Mouse (Mus musculus) hindbrain, embryonic 15.5 days (tissue): ENCODE measurements at regions not wholly inside any gene's neighbourhood (a gene's known extent, or its start where the extent isn't known, plus 50 kb on each side); places are given as distances from the start of the nearest gene placed in this dataset.

Experiments used
- ATAC-seq: fragments of 200-750 bp; cut with Nextera tagmentation; 2 replicates; pipeline ENCODE4 v1.8.0; 2017; ENCODE audit warnings: low read depth, moderate number of reproducible peaks, moderate TSS enrichment; ENCODE audit not compliant: low FRiP score
- H3K27ac ChIP-seq: fragments of 300-500 bp; sonication (generic); replicated peaks from 2 replicates; pipeline ENCODE4 v1.5.1; 2015; ENCODE audit warnings: mild to moderate bottlenecking, inconsistent platforms
- H3K27me3 ChIP-seq: fragments of 300-500 bp; sonication (generic); 2 replicates; pipeline ENCODE4 v1.6.1; 2015; ENCODE audit warnings: control low read depth, inconsistent platforms
- H3K36me3 ChIP-seq: fragments of 300-500 bp; sonication (generic); 2 replicates; pipeline ENCODE4 v1.6.1; 2015; ENCODE audit warnings: control low read depth, inconsistent platforms
- H3K4me1 ChIP-seq: fragments of 300-500 bp; sonication (generic); replicated peaks from 2 replicates; pipeline ENCODE4 v1.6.1; 2015; ENCODE audit warnings: control low read depth, inconsistent platforms
- H3K4me2 ChIP-seq: fragments of 300-500 bp; sonication (generic); 2 replicates; pipeline ENCODE4 v1.6.1; 2015; ENCODE audit warnings: moderate library complexity, mild to moderate bottlenecking, inconsistent platforms
- H3K4me3 ChIP-seq: fragments of 300-500 bp; sonication (generic); 2 replicates; pipeline ENCODE4 v1.5.1; 2015; ENCODE audit warnings: mild to moderate bottlenecking, inconsistent platforms
- H3K9ac ChIP-seq: fragments of 300-500 bp; sonication (generic); 2 replicates; pipeline ENCODE4 v1.6.1; 2015; ENCODE audit warnings: inconsistent platforms
- H3K9me3 ChIP-seq: fragments of 300-500 bp; sonication (generic); 2 replicates; pipeline ENCODE4 v1.6.1; 2016; ENCODE audit warnings: control low read depth, inconsistent platforms
- WGBS: fragments of 180-500 bp; shearing (Covaris S2); methylation state at CpG from one replicate; pipeline ENCODE4 v1.1.7; 2015; 5-methylcytosine and 5-hydroxymethylcytosine counted together

DNA sequence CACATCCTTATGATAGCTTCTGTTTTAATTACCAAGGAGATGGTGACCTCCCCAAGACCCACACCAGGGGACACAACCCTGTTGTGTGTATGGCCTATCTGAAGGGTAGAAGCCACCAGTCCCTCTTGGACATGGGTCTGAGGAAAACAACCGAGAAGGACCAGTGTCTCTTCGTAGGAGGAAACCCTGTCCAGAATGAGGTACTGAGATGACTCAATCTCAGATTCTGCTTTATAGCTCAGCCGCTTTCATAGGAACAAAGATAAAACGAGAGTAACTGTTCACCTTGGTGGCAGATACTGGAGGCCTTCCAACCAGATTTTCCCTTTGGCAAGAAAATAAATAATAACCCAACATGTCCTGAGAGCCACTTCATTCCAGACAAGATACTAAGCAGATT, 100.7 kb downstream of the Lmo4 start:
- ATAC-seq: no peak
- Histone ChIP-seq H3K4me2 (no peak overlapping the region), H3K27me3 (no peaks in the 10 kb centered on the region), H3K9me3 (no peaks in the 10 kb centered on the region), H3K4me3 (no peak overlapping the region), H3K36me3 (no peaks in the 10 kb centered on the region), H3K27ac (no peak overlapping the region), H3K4me1 (peaks cover 12% of the 10 kb centered on the region), H3K9ac (no peak overlapping the region)
- 89% methylated on average over 4 of the region's 4 CpGs for WGBS

DNA sequence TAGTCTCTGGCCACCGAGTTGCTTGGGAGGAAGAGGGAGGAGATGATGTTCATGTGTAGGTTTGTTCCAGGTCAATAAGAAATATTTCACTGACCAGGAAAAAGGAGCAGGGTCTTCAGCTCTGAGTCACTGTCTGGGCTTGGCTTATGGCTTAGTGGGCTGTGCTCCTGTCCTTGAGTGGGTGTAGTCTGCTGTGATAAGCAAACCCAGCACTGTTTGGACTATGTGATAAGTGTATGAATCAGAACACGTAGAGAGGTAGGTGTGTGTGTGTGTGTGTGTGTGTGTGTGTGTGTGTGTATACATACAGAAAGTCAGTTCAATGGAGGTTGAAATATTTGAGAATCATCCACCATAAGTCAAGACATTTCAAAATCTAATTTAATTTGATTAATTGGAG, 105.6 kb downstream of the Lmo4 start:
- Histone ChIP-seq H3K27me3 (no peaks in the 10 kb centered on the region), H3K27ac (no peak overlapping the region), H3K9me3 (no peaks in the 10 kb centered on the region), H3K4me3 (no peak overlapping the region), H3K9ac (no peak overlapping the region), H3K36me3 (no peaks in the 10 kb centered on the region), H3K4me2 (no peak overlapping the region), H3K4me1 (no peaks in the 10 kb centered on the region)
- ATAC-seq: no peak
- WGBS: 92% methylated on average over 2 of the region's 2 CpGs

DNA sequence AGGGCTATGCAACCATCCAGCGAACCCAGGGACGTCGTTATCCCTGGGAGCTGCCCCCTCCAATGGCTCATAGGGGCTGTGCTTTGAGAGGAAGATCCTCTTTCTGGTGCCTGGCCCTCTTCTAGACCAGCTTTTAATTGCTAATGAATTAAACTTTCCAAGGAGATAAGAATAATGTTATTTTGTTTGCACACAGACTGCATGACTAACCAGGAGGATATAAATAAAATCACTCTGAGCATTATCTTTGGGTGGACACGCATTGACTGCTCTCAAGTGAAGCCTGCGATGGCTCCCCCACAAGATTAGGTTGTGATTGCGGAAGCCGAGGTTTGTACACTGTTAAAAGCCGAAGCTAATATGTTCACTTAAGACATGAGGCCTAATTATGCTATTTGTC, 106.3 kb downstream of the Lmo4 start:
- WGBS: 65% methylated on average over 8 of the region's 8 CpGs
- no peaks in the 10 kb centered on the region for H3K36me3 ChIP-seq

DNA sequence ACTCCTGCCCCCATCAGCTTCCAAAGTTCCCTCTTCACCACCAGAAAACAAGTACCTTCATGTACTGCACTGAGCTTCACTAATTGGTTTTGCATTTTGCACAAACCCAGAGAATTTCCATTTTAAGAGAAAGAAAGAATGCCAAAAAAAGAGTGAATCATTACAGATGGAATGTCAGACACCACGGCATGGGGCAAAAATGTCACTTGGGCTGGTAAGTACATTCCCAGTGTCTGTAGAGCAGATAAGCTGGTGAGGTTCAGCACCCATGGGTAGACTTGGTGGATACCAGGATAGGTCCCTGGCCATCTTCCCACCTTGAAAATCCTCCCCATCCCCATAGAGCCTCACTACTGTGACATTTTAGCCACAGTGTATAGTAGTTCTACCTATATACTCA, 113.8 kb downstream of the Lmo4 start:
- 91% methylated on average over 1 of the region's 1 CpGs for WGBS
- H3K27me3 ChIP-seq: no peaks in the 10 kb centered on the region
- H3K4me1 ChIP-seq: no peaks in the 10 kb centered on the region
- H3K4me3 ChIP-seq: no peak overlapping the region
- no peak overlapping the region for H3K27ac ChIP-seq
- no peaks in the 10 kb centered on the region for H3K36me3 ChIP-seq
- no peak for ATAC-seq
- no peak overlapping the region for H3K4me2 ChIP-seq
- H3K9me3 ChIP-seq: no peaks in the 10 kb centered on the region
- no peak overlapping the region for H3K9ac ChIP-seq

More for the DNA sequence above, 106.3 kb downstream of the Lmo4 start:
- Histone ChIP-seq H3K27me3 (no peaks in the 10 kb centered on the region), H3K4me2 (no peak overlapping the region), H3K4me1 (no peaks in the 10 kb centered on the region), H3K4me3 (no peak overlapping the region), H3K9me3 (no peaks in the 10 kb centered on the region), H3K9ac (no peak overlapping the region), H3K27ac (no peak overlapping the region)
- no peak for ATAC-seq

DNA sequence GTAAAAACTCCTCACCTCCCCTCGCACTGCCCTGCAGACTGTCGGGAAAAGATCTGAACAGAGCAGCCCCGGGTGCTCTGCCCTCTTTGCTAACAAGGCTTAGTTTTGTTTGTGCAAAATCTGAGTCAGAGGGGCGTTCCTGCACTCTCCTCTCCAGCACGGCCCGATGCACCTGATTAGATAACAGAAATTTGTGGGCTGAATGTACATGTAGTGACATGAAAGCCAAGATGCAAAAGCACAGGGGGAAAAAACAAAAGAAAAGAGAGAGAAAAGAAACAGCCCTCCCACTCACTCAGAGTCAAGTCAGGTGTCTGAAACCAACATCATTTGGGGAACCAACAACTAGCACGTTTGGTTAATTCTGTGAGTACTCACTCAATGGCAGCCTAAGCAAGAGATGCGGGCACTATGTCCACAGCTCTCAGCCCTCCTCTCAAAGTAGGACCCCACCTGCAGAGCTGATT, 115.2 kb downstream of the Lmo4 start:
- Histone ChIP-seq H3K4me2 (no peak overlapping the region), H3K9me3 (no peaks in the 10 kb centered on the region), H3K4me1 (no peaks in the 10 kb centered on the region), H3K9ac (no peak overlapping the region), H3K27me3 (no peaks in the 10 kb centered on the region), H3K36me3 (no peaks in the 10 kb centered on the region), H3K27ac (no peak overlapping the region), H3K4me3 (no peak overlapping the region)
- no peak for ATAC-seq
- WGBS: 66% methylated on average over 8 of the region's 8 CpGs

DNA sequence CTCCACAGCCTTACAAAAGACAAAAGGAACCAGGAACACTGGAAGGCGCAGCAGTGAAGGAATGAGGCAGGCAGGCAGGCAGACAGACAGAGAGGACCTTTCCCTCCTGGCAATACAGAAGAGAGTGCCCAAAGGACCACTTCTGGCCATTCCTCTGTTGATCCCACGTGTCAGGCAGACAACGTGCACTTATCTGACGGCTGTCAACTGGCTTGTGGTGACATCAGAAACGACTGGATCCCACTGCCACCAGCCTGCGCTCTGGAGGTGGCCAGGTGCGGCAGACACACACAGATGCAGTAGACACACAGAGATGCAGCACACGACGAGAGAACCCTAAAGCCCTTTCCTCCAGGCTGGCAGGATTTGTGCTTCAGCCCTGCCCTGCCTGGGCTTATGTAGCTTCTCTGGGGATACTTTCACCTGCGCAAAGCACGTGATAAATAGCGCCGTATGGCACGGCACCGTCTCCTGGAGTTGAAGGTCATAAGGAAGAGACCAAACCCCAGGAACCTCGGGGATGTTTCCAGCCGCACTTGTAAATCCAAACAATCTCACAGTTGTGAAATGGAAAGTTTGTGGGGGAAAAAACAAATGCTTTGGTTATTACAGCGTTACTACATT, 116.6 kb downstream of the Lmo4 start:
- Histone ChIP-seq H3K4me3 (no peak overlapping the region), H3K4me2 (no peak overlapping the region), H3K27me3 (no peaks in the 10 kb centered on the region), H3K9ac (no peak overlapping the region), H3K36me3 (no peaks in the 10 kb centered on the region), H3K4me1 (no peaks in the 10 kb centered on the region), H3K9me3 (no peaks in the 10 kb centered on the region), H3K27ac (no peak overlapping the region)
- 73% methylated on average over 18 of the region's 18 CpGs for WGBS
- no peak for ATAC-seq

DNA sequence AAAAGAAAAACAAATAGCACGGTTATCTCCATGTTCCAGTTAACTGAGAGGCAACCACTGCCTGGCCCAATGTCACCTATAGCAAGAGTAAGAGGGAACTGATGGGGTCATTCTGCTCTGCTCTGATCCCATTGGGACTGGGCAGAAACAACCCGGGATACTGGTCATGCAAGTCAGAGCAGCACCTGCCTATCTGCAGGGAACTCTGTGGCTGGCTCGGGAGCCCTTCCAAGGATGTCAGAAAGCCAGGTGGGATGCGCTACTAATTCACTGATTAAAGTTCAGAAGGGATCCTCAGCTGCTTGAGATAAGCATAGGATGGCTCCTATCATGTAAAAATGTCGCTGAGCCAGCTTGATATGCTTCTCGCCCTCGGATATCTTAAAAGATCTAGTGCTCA, 117.2 kb downstream of the Lmo4 start:
- H3K9ac ChIP-seq: no peak overlapping the region
- H3K4me2 ChIP-seq: no peak overlapping the region
- H3K9me3 ChIP-seq: no peaks in the 10 kb centered on the region
- WGBS: 80% methylated on average over 7 of the region's 7 CpGs
- no peak for ATAC-seq
- no peaks in the 10 kb centered on the region for H3K27me3 ChIP-seq
- H3K27ac ChIP-seq: no peak overlapping the region
- no peaks in the 10 kb centered on the region for H3K4me1 ChIP-seq
- H3K36me3 ChIP-seq: no peaks in the 10 kb centered on the region
- H3K4me3 ChIP-seq: no peak overlapping the region

DNA sequence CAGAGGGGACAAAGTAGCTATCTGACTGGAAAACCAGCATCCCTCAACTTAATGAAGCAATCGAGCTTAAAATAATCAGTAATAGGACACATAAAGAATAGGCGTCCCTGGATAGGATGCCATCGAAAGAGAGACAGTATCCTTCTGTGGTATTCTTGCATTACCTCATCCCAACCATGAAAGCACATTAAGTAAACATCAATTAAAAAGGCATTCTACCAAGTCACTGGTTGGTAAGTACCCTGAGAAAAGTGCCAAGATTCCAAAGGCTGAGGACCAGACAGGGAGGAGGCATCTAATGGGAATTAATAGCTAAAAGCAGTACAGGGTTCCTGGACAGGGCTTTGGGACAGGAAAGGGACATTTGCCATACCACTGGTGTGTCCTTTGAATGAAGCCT, 118.8 kb downstream of the Lmo4 start:
- 70% methylated on average over 3 of the region's 3 CpGs for WGBS
- Histone ChIP-seq H3K4me2 (no peak overlapping the region), H3K27me3 (no peaks in the 10 kb centered on the region), H3K9me3 (no peaks in the 10 kb centered on the region), H3K9ac (no peak overlapping the region), H3K4me3 (no peak overlapping the region), H3K36me3 (no peaks in the 10 kb centered on the region), H3K27ac (no peak overlapping the region), H3K4me1 (no peaks in the 10 kb centered on the region)
- ATAC-seq: no peak

DNA sequence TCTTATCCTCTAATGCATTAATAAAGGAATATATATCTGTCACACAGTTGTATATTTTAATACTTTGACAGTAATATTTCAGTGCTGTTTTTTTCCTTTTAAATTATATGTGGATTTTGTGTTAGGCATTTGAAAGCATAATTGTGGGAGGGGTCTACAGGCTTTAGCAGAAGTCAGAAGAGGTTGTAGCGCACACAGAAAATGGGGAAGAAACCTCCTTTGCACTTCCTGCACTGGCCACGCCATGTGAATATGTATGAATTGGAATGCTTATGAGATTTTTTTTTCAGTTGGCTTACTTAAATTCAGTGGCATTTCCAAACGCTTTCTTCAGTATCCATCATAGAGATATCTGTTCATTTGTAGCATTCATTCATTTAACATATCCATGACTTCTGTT, 125.1 kb downstream of the Lmo4 start:
- Histone ChIP-seq H3K27me3 (no peaks in the 10 kb centered on the region), H3K9ac (no peak overlapping the region), H3K36me3 (no peaks in the 10 kb centered on the region), H3K4me1 (no peaks in the 10 kb centered on the region), H3K4me3 (no peak overlapping the region), H3K9me3 (no peaks in the 10 kb centered on the region), H3K4me2 (no peak overlapping the region), H3K27ac (no peak overlapping the region)
- 95% methylated on average over 3 of the region's 3 CpGs for WGBS
- ATAC-seq: no peak

DNA sequence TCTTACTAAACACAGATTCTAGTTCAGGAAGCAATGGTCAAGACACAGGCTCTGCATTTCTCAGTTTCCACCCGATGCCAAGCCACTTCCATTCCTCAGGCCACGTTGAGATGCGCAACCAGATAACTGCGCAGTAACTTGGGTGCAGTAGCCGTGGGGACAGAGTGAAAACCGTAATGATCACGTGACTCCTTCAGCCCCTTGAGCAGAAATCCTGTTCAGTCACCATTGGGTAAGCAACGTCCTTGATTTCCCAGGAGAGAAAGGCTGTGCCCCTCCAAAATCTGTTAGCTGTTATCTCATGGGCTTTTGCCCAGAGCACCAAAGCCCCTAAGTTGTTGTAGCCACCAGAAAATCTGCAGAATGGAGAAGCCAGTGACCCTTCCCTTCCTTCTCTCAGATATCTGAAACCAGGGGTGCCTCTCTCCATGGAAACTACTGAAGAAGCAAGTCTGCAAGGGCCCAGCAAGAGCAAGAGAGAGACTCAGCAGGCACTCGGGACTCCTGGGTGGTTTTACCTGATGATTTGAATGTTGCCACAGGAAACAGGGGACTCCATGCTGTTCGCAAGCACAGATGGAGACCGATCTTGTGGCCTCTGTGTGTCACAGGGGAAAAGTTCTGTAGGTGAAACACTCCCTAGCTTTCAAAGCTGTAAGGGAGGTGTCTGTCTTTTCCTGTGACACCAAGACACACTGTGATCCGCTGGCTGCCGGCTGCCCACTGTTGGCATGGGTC, 126.7 kb downstream of the Lmo4 start:
- Histone ChIP-seq H3K4me3 (no peak overlapping the region), H3K27me3 (no peaks in the 10 kb centered on the region), H3K9ac (no peak overlapping the region), H3K27ac (no peak overlapping the region), H3K4me1 (no peaks in the 10 kb centered on the region), H3K4me2 (no peak overlapping the region), H3K36me3 (no peaks in the 10 kb centered on the region), H3K9me3 (no peaks in the 10 kb centered on the region)
- WGBS: 75% methylated on average over 13 of the region's 13 CpGs
- ATAC-seq: no peak

DNA sequence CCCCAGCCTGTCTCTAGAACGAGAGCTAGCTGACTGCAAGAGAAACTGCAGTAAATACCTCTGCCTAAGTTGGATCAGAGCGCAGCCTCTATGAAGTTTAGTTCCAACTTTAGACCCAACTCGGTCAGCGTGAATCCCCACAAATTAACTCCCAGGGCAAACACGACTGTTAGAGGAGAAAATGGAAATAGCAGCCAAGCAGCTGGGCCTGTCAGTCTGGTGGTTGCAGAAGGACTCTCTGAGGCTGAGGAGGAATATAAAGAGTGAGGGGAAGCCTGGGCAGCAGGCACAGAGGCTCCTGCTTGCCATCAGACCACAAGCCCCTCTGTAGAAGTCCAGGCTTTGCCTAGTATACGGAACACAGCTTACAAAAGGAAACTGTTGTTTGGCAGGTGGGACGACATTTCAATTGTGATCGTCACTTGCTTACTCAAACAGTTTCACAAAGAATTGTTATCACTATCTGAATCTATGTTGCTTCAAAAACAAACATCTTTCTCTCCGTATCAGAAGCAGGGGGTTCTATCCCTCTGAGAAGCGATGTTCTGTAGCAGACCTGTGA, 135.0 kb downstream of the Lmo4 start:
- no peak overlapping the region for H3K4me2 ChIP-seq
- H3K9ac ChIP-seq: no peak overlapping the region
- H3K36me3 ChIP-seq: no peaks in the 10 kb centered on the region
- H3K9me3 ChIP-seq: no peaks in the 10 kb centered on the region
- no peaks in the 10 kb centered on the region for H3K27me3 ChIP-seq
- no peak overlapping the region for H3K4me3 ChIP-seq
- no peak for ATAC-seq
- WGBS: 82% methylated on average over 10 of the region's 10 CpGs
- H3K27ac ChIP-seq: no peak overlapping the region
- no peaks in the 10 kb centered on the region for H3K4me1 ChIP-seq

DNA sequence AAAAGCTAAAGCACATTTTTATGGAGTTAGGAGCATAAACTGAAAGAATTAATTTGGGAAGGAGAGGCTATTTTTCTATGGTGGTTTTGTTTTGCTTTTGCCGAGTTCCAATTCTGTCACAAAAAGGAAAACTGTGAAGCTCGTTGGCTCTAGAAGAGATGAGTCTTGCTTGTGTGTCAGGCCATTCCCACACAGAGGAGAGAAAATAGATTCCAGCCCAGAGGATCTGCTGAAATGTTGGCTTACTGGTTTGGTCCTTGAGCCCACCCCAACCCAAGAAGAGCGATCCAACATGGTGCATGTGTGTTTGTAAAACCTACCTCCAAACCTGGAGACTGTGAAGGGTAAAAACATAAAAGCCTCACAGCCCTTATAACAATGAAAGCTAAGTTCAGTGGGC, 138.0 kb downstream of the Lmo4 start:
- 87% methylated on average over 3 of the region's 3 CpGs for WGBS

More for the DNA sequence above, 138.0 kb downstream of the Lmo4 start:
- H3K9ac ChIP-seq: no peak overlapping the region
- H3K27ac ChIP-seq: no peak overlapping the region
- no peaks in the 10 kb centered on the region for H3K36me3 ChIP-seq
- no peak overlapping the region for H3K4me2 ChIP-seq
- no peak for ATAC-seq
- no peaks in the 10 kb centered on the region for H3K27me3 ChIP-seq
- no peak overlapping the region for H3K4me3 ChIP-seq
- no peaks in the 10 kb centered on the region for H3K4me1 ChIP-seq
- no peaks in the 10 kb centered on the region for H3K9me3 ChIP-seq
